ENCODE assay signal across 9 mouse cellular contexts in genomic region chr7:67741706-67742105, GRCm38 (mm10). TPM values are rescaled to one million over a fixed set of nuclear protein-coding genes. Genes with fewer than 3 reads are reported as not detected.
A peak's percentile ranks its signal among the peaks of the same experiment; 100 is the strongest.
DNase-seq lines count a peak whose midpoint lies in the region; ATAC-seq and TF ChIP-seq lines count a peak whose summit lies in the region.
"Had no signal": no experiment of that assay in that cellular context is flagged by ENCODE, and none has a peak within 500 bp of the region (broad histone marks: within the 10 kb centered on the region; RNA-seq: fewer than 3 reads in every experiment).

No protein-coding gene starts in this region.

- TF ChIP-seq CTCF in Patski (IDR thresholded peaks at IDR 0.05) = no peak

- no peaks in the 10 kb centered on the region for H3K9me3 ChIP-seq in heart, embryonic 10.5 days

- H3K36me3 ChIP-seq in heart, embryonic 10.5 days = peaks cover 14% of the 10 kb centered on the region

- H3K4me3 ChIP-seq in heart, embryonic 10.5 days = no peak overlapping the region

- whole genome bisulfite sequencing in heart, embryonic 10.5 days = 42% methylated on average over 7 of the region's 7 CpGs

- POLR2A ChIA-PET in Patski (lab: Charles Lee) = no interaction called here

- CTCF ChIA-PET in Patski (lab: Charles Lee) = interaction anchor here (1.0 to 2.4 kb wide), 2 partner anchors 43 to 69 kb away, joined by 3 to 12 read pairs; no protein-coding TSS in a partner anchor

- ATAC-seq in Patski = peak; percentile 96

- DNase-seq in adrenal gland, adult 2 months = peak; percentile 31
- DNase-seq in adrenal gland, adult (ENCODE audit: inconsistent age in 2 of 2, low spot score in 1 of 2) = no peak
- DNase-seq in Patski (ENCODE audit: low read depth, low spot score) = peak; percentile 82
- no peak for DNase-seq in heart, embryonic 10.5 days (ENCODE audit: low spot score)
- peak; percentile 78 for DNase-seq in lung, postnatal 10 days
- no peak for DNase-seq in adipocyte (ENCODE audit: low spot score)
- DNase-seq in right cerebral cortex, postnatal 14 days = no peak
- DNase-seq in left cerebral cortex, adult 11 months (ENCODE audit: low spot score) = no peak
- DNase-seq: kidney, adult 11 months had no signal

- in situ Hi-C loops in Patski (cut with MboI; ENCODE audit: low pct_unique_long_range_greater_than_20kb) = no loop called here

- peak overlapping the region; percentile 71 for H3K27ac ChIP-seq in heart, embryonic 10.5 days

- peaks cover 27% of the 10 kb centered on the region for H3K4me1 ChIP-seq in heart, embryonic 10.5 days

- H3K27me3 ChIP-seq in Patski = no peaks in the 10 kb centered on the region
- H3K27me3 ChIP-seq in heart, embryonic 10.5 days (ENCODE audit: insufficient read depth, poor library complexity, severe bottlenecking) = no peaks in the 10 kb centered on the region

RNA-seq across cellular contexts. Expression of gene Synm, which starts 17.8 kb away (rescaled TPM):
- total RNA-seq in adrenal gland, adult 2 months (2021) = 10 to 100 TPM in 1 of 2 experiments, 1 to 10 TPM in 1; 8.2 to 17.8 TPM
- polyA plus RNA-seq in adrenal gland, adult 2 months (2012; rRNA removed) = 3.6 and 5.1 TPM in 2 replicates
- polyA plus RNA-seq in Patski (2021) = 5.9 TPM
- polyA plus RNA-seq in heart, embryonic 10.5 days (2016; fragmentation: Nextera tagmentation; extraction: Ambion mirVana) = 5.1 and 7.1 TPM in 2 replicates

Comparison
In these comparisons a context has a peak if more than half of its experiments do, and no peak if none do; other contexts are left out.
1. DNase-seq: peak in adrenal gland, adult 2 months (single experiment), Patski (single experiment) and lung, postnatal 10 days (single experiment); none in adrenal gland, adult (0 of 2), heart, embryonic 10.5 days (single experiment), adipocyte (single experiment), right cerebral cortex, postnatal 14 days (single experiment) and left cerebral cortex, adult 11 months (single experiment).